Mouse (Mus musculus) limb, embryonic 11.5 days (tissue): ENCODE data around the gene Adgrv1. TPM values are rescaled to one million over a fixed set of nuclear protein-coding genes. Genes with fewer than 3 reads are reported as not detected.

Experiments used
- ATAC-seq: fragments of 200-750 bp; cut with Nextera tagmentation; 2 replicates; pipeline ENCODE4 v1.8.0; 2017; ENCODE audit warnings: low read depth; ENCODE audit not compliant: insufficient number of reproducible peaks, low FRiP score, low TSS enrichment
- DNase-seq: peaks from one replicate; pipeline ENCODE4 v3.0.0-alpha.2; 2015; ENCODE audit warnings: low spot score
- H3K27ac ChIP-seq: fragments of 300-500 bp; sonication (generic); replicated peaks from 2 replicates; pipeline ENCODE4 v1.5.1; 2014; ENCODE audit warnings: low read depth, mild to moderate bottlenecking, low read length
- H3K27me3 ChIP-seq: fragments of 300-500 bp; sonication (generic); 2 replicates; pipeline ENCODE4 v1.6.1; 2014; ENCODE audit warnings: mild to moderate bottlenecking, low read length, mixed read lengths; ENCODE audit not compliant: control insufficient read depth, insufficient read depth
- H3K36me3 ChIP-seq: fragments of 300-500 bp; sonication (generic); 2 replicates; pipeline ENCODE4 v1.6.1; 2014; ENCODE audit warnings: mild to moderate bottlenecking, low read length, moderate library complexity, mixed read lengths; ENCODE audit not compliant: control insufficient read depth, insufficient read depth
- H3K4me1 ChIP-seq: fragments of 300-500 bp; sonication (generic); 2 replicates; pipeline ENCODE4 v1.6.1; 2014; ENCODE audit warnings: low read length, mixed read lengths; ENCODE audit not compliant: control insufficient read depth, insufficient read depth
- H3K4me2 ChIP-seq: fragments of 300-500 bp; sonication (generic); 2 replicates; pipeline ENCODE4 v1.6.1; 2014; ENCODE audit warnings: low read depth, mild to moderate bottlenecking, moderate library complexity; ENCODE audit not compliant: severe bottlenecking
- H3K4me3 ChIP-seq: fragments of 300-500 bp; sonication (generic); 2 replicates; pipeline ENCODE4 v1.5.1; 2014; ENCODE audit warnings: low read depth, low read length
- H3K9ac ChIP-seq: fragments of 300-500 bp; sonication (generic); 2 replicates; pipeline ENCODE4 v1.6.1; 2014; ENCODE audit warnings: mild to moderate bottlenecking, low read length
- H3K9me3 ChIP-seq: fragments of 300-500 bp; sonication (generic); 2 replicates; pipeline ENCODE4 v1.6.1; 2016; ENCODE audit warnings: low read length; ENCODE audit not compliant: control insufficient read depth
- WGBS: fragments of 180-500 bp; shearing (Covaris S2); extraction: QIAGEN DNeasy Blood & Tissue Kit; methylation state at CpG from one replicate; pipeline ENCODE4 v1.1.7; 2014; 5-methylcytosine and 5-hydroxymethylcytosine counted together
- polyA plus RNA-seq: library from polyadenylated mRNA; unstranded; fragments of >200 nt; fragmentation: Nextera tagmentation; extraction: Ambion mirVana; gene quantifications from 2 replicates; pipeline ENCODE4 v1.2.1, GENCODE M21; 2014

Adgrv1 gene
- polyA plus RNA-seq, 1 experiment from 2014 or later, result 1.7 TPM

GRCm38 (mm10) chr13:81181459-81181858 is 451.5 kb downstream of the Adgrv1 start:
- Histone ChIP-seq H3K27ac (no peak overlapping the region), H3K4me3 (no peak overlapping the region), H3K9me3 (no peaks in the 10 kb centered on the region), H3K4me2 (no peak overlapping the region), H3K36me3 (no peaks in the 10 kb centered on the region), H3K27me3 (no peaks in the 10 kb centered on the region), H3K9ac (no peak overlapping the region), H3K4me1 (no peaks in the 10 kb centered on the region)
- WGBS, result 74% methylated on average over 4 of the region's 4 CpGs
- ATAC-seq (no peak), DNase-seq (no peak)

DNA sequence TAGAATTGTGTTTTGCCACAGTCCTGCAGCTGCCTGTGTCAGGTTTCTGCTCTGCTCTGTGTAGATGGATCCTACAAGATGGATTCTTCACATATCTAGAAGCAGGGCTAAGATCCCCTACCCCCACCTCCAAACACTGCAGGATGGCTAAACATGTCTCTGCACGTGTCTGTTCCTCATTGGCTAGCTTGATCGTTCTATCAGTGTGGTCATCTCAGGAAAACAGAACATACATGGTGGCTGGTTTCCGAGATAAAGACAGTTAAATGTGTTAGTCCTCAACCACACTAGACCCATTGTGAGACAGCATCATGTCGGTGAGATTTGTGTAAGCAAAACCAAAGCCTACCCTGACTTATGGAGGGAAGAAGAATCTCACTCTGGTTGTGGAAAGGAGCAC is 456.1 kb downstream of the Adgrv1 start:
- Histone ChIP-seq H3K4me1 (no peaks in the 10 kb centered on the region), H3K36me3 (no peaks in the 10 kb centered on the region), H3K9ac (no peak overlapping the region), H3K27me3 (no peaks in the 10 kb centered on the region), H3K4me3 (no peak overlapping the region), H3K4me2 (no peak overlapping the region), H3K9me3 (no peaks in the 10 kb centered on the region), H3K27ac (no peak overlapping the region)
- DNase-seq, result no peak
- ATAC-seq, result no peak
- WGBS, result 87% methylated on average over 4 of the region's 4 CpGs

DNA sequence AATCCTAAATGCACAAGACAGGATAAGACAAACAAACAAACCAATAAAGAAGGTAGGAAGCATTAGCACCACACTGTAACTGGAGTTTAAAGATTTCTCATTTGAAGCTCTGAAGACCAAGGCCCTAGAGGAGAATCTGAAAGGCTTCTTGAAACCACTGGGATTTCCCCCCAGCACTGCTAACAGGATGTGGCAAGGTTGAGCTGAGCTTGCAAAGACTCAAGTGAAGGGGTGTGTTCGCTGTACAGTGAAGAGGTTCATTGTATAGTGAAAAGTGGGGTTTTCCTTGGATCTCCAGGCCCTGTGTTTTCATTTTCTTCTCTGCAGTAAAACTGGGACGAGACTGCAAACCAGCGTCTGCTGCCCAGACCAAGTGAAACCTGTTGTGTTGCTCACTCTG is 456.9 kb downstream of the Adgrv1 start:
- no peak for DNase-seq
- 85% methylated on average over 3 of the region's 3 CpGs for WGBS

DNA sequence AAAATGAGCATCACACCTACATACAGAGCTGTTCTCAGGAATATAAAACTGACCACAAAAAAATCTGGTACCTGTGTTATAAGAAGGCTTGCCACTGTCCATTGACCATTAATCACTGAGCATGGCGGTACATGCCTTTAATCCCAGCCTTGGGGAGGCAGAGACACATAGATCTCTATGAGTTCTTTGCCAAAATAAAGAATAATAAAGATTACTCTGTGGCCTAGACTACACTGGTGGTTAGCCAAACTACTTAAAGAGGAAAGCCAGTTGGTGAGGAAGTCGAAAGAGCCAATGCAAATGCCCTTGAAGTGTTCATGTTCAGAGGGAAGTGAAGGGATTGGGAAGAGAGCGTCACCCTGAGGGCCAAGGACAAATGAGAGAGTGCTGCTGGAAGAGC is 461.8 kb downstream of the Adgrv1 start:
- Histone ChIP-seq H3K4me3 (no peak overlapping the region), H3K27ac (no peak overlapping the region), H3K36me3 (no peaks in the 10 kb centered on the region), H3K9me3 (no peaks in the 10 kb centered on the region), H3K27me3 (no peaks in the 10 kb centered on the region), H3K9ac (no peak overlapping the region), H3K4me2 (no peak overlapping the region), H3K4me1 (no peaks in the 10 kb centered on the region)
- DNase-seq (no peak), ATAC-seq (no peak)
- WGBS, result 73% methylated on average over 3 of the region's 3 CpGs

More for the DNA sequence above, 456.9 kb downstream of the Adgrv1 start:
- Histone ChIP-seq H3K9me3 (no peaks in the 10 kb centered on the region), H3K27me3 (no peaks in the 10 kb centered on the region), H3K27ac (no peak overlapping the region), H3K9ac (no peak overlapping the region), H3K36me3 (no peaks in the 10 kb centered on the region), H3K4me3 (no peak overlapping the region), H3K4me2 (no peak overlapping the region), H3K4me1 (no peaks in the 10 kb centered on the region)
- ATAC-seq, result no peak

DNA sequence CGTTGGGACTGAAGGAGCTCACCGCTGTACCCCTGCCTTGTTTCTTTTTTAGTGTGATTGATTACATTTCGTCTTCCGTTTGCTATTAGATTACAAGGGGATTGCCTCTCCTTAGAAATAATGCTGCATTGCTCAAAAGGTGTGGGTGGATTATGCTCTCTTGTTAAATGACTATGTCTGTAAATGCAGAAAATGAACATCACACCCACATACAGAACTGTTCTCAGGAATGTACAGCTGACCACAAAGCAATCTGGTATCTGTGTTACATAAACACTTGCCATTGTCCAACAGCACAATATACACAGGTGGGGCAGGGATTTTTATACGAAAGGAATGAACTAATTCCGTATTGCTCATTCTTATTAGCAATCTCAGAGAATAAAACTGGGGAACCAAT is 465.5 kb downstream of the Adgrv1 start:
- Histone ChIP-seq H3K4me2 (no peak overlapping the region), H3K9ac (no peak overlapping the region), H3K27ac (no peak overlapping the region), H3K36me3 (no peaks in the 10 kb centered on the region), H3K9me3 (no peaks in the 10 kb centered on the region), H3K27me3 (no peaks in the 10 kb centered on the region), H3K4me1 (no peaks in the 10 kb centered on the region), H3K4me3 (no peak overlapping the region)
- 71% methylated on average over 6 of the region's 6 CpGs for WGBS
- no peak for ATAC-seq
- no peak for DNase-seq

GRCm38 (mm10) chr13:81159808-81160207 is 473.1 kb downstream of the Adgrv1 start:
- ATAC-seq (no peak), DNase-seq (no peak)
- WGBS, result 32% methylated on average over 2 of the region's 2 CpGs
- Histone ChIP-seq H3K9ac (no peak overlapping the region), H3K4me3 (no peak overlapping the region), H3K4me1 (no peaks in the 10 kb centered on the region), H3K27ac (no peak overlapping the region), H3K4me2 (no peak overlapping the region), H3K27me3 (no peaks in the 10 kb centered on the region), H3K9me3 (no peaks in the 10 kb centered on the region), H3K36me3 (no peaks in the 10 kb centered on the region)

GRCm38 (mm10) chr13:81155322-81155721 is 477.6 kb downstream of the Adgrv1 start:
- no peaks in the 10 kb centered on the region for H3K27me3 ChIP-seq
- no peaks in the 10 kb centered on the region for H3K36me3 ChIP-seq
- DNase-seq (peak; percentile 42), ATAC-seq (0 out of 2 replicates have a peak, but pooled peaks have one; percentile 45)
- no peak overlapping the region for H3K4me3 ChIP-seq
- no peaks in the 10 kb centered on the region for H3K9me3 ChIP-seq
- no peak overlapping the region for H3K9ac ChIP-seq
- H3K27ac ChIP-seq, result no peak overlapping the region
- no peak overlapping the region for H3K4me2 ChIP-seq
- H3K4me1 ChIP-seq, result no peaks in the 10 kb centered on the region

DNA sequence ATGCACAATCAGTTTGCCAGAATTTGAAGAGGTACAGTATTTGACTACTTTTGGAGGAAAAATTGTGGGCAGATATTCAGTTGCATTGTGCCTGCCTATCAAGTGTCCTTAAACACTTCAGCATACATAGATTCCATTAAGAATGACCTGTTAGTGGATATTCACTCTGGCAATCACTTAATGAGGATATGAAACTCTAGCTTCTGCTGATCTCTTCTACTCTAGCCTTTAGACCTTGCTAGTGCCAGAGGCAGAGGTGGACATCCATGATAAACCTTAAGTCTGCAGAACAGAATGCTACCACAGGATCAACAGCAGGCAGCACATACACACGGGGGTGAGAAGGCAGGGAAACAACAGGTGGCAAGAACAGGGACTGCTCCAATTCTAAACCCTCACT is 488.5 kb downstream of the Adgrv1 start:
- Histone ChIP-seq H3K4me2 (no peak overlapping the region), H3K4me3 (no peak overlapping the region), H3K27me3 (no peaks in the 10 kb centered on the region), H3K27ac (no peak overlapping the region), H3K36me3 (no peaks in the 10 kb centered on the region), H3K4me1 (no peaks in the 10 kb centered on the region), H3K9ac (no peak overlapping the region), H3K9me3 (no peaks in the 10 kb centered on the region)
- DNase-seq (no peak), ATAC-seq (no peak)
- 80% methylated on average over 1 of the region's 1 CpGs for WGBS

GRCm38 (mm10) chr13:81142268-81142884 is 490.6 kb downstream of the Adgrv1 start:
- Histone ChIP-seq H3K4me1 (no peaks in the 10 kb centered on the region), H3K9me3 (no peaks in the 10 kb centered on the region), H3K4me2 (no peak overlapping the region), H3K27me3 (no peaks in the 10 kb centered on the region), H3K36me3 (no peaks in the 10 kb centered on the region), H3K4me3 (no peak overlapping the region), H3K27ac (no peak overlapping the region), H3K9ac (no peak overlapping the region)
- DNase-seq, result no peak
- no peak for ATAC-seq
- 89% methylated on average over 6 of the region's 6 CpGs for WGBS
